Mouse (Mus musculus): Measurements from ENCODE around the gene Igfbp6.

- TF ChIP-seq EP300 (IDR thresholded peaks at IDR 0.05; ENCODE audit: low read depth) (no peak), CTCF (IDR thresholded peaks at IDR 0.05; ENCODE audit: low read depth) (no peak)
Observed at GRCm38 (mm10) chr15:102099260-102099659, 44.9 kb upstream of the Igfbp6 start.

Measured in liver, embryonic 14.5 days (tissue).